Mouse (Mus musculus) heart, embryonic 14.5 days (tissue): ENCODE results near the gene Akap8l. TPM values are rescaled to one million over a fixed set of nuclear protein-coding genes. Genes with fewer than 3 reads are reported as not detected.

ENCODE experiments used
- ATAC-seq: fragments of 200-750 bp; cut with Nextera tagmentation; 2 replicates; pipeline ENCODE4 v1.8.0; 2017; ENCODE audit warnings: low read depth, moderate TSS enrichment; ENCODE audit not compliant: insufficient number of reproducible peaks, insufficient read depth, low FRiP score
- H3K27ac ChIP-seq, 2 experiments: fragments of 200-500 bp in 1 of 2; fragments of 300-500 bp in 1 of 2; sonication (generic) in 1 of 2; replicated peaks in 1 of 2; 2 replicates each; pipeline ENCODE4 v1.5.1; 2012 to 2014; ENCODE audit warnings: low read depth in 2 of 2, low read length in 2 of 2, control low read depth in 1 of 2, mild to moderate bottlenecking in 1 of 2, mixed read lengths in 1 of 2; ENCODE audit not compliant: control insufficient read depth in 1 of 2, insufficient read depth in 1 of 2
- H3K27me3 ChIP-seq: fragments of 300-500 bp; sonication (generic); 2 replicates; pipeline ENCODE4 v1.6.1; 2014; ENCODE audit warnings: mild to moderate bottlenecking, low read length, control low read depth; ENCODE audit not compliant: control insufficient read depth, insufficient read depth
- H3K36me3 ChIP-seq: fragments of 300-500 bp; sonication (generic); 2 replicates; pipeline ENCODE4 v1.6.1; 2014; ENCODE audit warnings: mild to moderate bottlenecking, control low read depth, low read length, mixed read lengths; ENCODE audit not compliant: control insufficient read depth, insufficient read depth
- H3K4me1 ChIP-seq, 2 experiments: fragments of 200-500 bp in 1 of 2; fragments of 300-500 bp in 1 of 2; sonication (generic) in 1 of 2; 2 replicates each; pipeline ENCODE4 v1.6.1; 2012 to 2014; ENCODE audit warnings: low read length in 2 of 2, control low read depth in 1 of 2, mixed read lengths in 1 of 2; ENCODE audit not compliant: control insufficient read depth in 2 of 2, insufficient read depth in 2 of 2
- H3K4me2 ChIP-seq: fragments of 300-500 bp; sonication (generic); 2 replicates; pipeline ENCODE4 v1.6.1; 2014; ENCODE audit warnings: mild to moderate bottlenecking, low read length
- H3K4me3 ChIP-seq, 2 experiments: fragments of 200-500 bp in 1 of 2; fragments of 300-500 bp in 1 of 2; sonication (generic) in 1 of 2; 2 replicates each; pipeline ENCODE4 v1.5.1; 2012 to 2014; ENCODE audit warnings: low read length in 2 of 2, mild to moderate bottlenecking in 2 of 2, control low read depth in 1 of 2, low read depth in 1 of 2, moderate library complexity in 1 of 2; ENCODE audit not compliant: control insufficient read depth in 1 of 2, insufficient read depth in 1 of 2
- H3K9ac ChIP-seq: fragments of 300-500 bp; sonication (generic); 2 replicates; pipeline ENCODE4 v1.6.1; 2014; ENCODE audit warnings: mild to moderate bottlenecking, low read length
- H3K9me3 ChIP-seq: fragments of 300-500 bp; sonication (generic); 2 replicates; pipeline ENCODE4 v1.6.1; 2016; ENCODE audit warnings: low read length, control low read depth; ENCODE audit not compliant: control insufficient read depth
- WGBS: fragments of 180-500 bp; shearing (Covaris S2); extraction: QIAGEN DNeasy Blood & Tissue Kit; methylation state at CpG from one replicate; pipeline ENCODE4 v1.1.7; 2014; 5-methylcytosine and 5-hydroxymethylcytosine counted together
- polyA plus RNA-seq: library from polyadenylated mRNA; unstranded; fragments of >200 nt; fragmentation: Nextera tagmentation; extraction: Ambion mirVana; gene quantifications from 2 replicates; pipeline ENCODE4 v1.2.1, GENCODE M21; 2014

Gene Akap8l
- polyA plus RNA-seq, 1 experiment from 2014 or later = 84.1 TPM

DNA sequence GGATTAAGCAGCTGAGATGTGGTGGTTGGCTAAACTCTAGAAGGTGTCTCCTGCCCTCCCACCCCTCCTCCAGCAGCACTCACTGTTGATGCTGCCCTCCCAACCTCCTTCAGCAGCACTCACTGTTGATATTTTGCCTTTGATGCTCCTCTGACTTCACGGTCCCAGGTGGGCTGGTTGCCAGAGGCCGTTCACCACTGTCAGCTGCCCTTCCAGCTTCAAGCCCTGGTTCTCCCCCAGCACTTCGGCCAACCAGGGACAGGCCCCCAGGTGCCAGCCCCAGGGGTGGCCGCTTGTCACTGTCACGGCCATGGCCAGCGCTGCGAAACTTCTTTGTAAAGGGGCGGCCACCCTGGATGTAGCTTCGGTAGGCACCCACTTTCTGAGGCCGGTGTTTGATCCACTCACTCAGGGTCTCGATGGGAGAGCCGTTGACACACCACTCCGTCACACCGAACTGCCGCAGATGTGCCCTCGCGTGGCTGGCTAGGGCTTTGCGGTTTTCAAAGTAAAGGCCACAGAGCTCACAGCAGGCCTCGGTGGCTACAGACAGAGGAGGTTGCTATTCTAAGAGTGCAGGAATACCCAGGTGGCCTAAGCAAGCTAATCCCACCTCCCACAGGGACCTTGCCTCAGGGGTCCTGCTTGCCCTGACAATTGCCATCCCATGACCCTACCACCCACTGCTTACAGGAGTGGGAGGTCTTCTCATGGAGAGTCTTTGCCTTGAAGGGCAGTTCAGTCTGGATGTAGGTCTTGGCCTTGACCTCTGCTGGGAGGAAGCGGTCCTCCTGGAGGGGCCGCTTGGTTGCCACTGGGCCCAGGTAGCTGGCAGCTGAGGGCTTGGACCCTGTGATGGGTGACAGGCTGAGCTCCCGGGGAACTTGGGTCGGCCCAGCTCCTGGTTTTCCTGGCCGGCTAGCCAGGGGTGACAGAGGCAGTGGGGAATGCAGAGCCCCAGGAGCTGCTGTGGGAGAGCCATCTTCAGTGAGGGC is 6.7 kb upstream of the Akap8l start:
- 82% methylated on average over 24 of the region's 24 CpGs for WGBS
- H3K4me2 ChIP-seq = no peak overlapping the region
- H3K9me3 ChIP-seq = no peaks in the 10 kb centered on the region
- H3K27ac ChIP-seq = no peak overlapping the region
- no peaks in the 10 kb centered on the region for H3K27me3 ChIP-seq
- peaks cover 87% of the 10 kb centered on the region for H3K36me3 ChIP-seq
- ATAC-seq = no peak
- no peak overlapping the region for H3K4me3 ChIP-seq
- H3K4me1 ChIP-seq = no peaks in the 10 kb centered on the region
- no peak overlapping the region for H3K9ac ChIP-seq

DNA sequence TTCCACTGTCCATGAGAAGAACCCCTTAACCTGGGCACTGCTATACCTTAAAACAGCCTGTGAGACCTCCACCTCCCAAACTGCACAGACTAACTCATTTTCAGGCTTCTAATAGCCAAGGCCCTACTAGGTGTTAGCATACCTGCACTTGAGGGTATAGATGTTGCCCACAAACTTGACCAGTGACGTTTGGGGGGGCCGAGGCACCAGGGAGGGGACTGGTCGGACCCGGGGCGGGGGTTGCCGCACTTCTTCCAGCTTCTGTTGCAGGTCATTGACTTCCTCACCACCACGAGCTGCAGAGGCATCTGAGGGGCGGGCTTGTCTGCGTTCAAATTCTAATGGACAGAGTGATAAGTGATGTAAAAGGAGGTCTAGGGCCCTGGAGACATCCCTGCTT is 5.9 kb upstream of the Akap8l start:
- ATAC-seq = no peak
- WGBS = 85% methylated on average over 9 of the region's 9 CpGs

GRCm38 (mm10) chr17:32355031-32355430 is 4.6 kb upstream of the Akap8l start:
- WGBS = 88% methylated on average over 6 of the region's 6 CpGs
- no peak overlapping the region for H3K4me2 ChIP-seq
- no peak overlapping the region for H3K4me3 ChIP-seq
- no peaks in the 10 kb centered on the region for H3K9me3 ChIP-seq
- ATAC-seq = no peak
- H3K4me1 ChIP-seq = 0 out of 4 replicates have a peak, but pooled peaks cover 0 to 4% of the 10 kb centered on the region in 2 experiments
- peaks cover 67% of the 10 kb centered on the region for H3K36me3 ChIP-seq
- H3K9ac ChIP-seq = no peak overlapping the region
- H3K27ac ChIP-seq = no peak overlapping the region
- no peaks in the 10 kb centered on the region for H3K27me3 ChIP-seq

More for the DNA sequence above, 5.9 kb upstream of the Akap8l start:
- Histone ChIP-seq H3K36me3 (peaks cover 79% of the 10 kb centered on the region), H3K9me3 (no peaks in the 10 kb centered on the region), H3K4me2 (no peak overlapping the region), H3K4me1 (0 out of 4 replicates have a peak, but pooled peaks cover 0 to under 1% of the 10 kb centered on the region in 2 experiments), H3K4me3 (no peak overlapping the region), H3K27me3 (no peaks in the 10 kb centered on the region), H3K27ac (no peak overlapping the region), H3K9ac (no peak overlapping the region)

DNA sequence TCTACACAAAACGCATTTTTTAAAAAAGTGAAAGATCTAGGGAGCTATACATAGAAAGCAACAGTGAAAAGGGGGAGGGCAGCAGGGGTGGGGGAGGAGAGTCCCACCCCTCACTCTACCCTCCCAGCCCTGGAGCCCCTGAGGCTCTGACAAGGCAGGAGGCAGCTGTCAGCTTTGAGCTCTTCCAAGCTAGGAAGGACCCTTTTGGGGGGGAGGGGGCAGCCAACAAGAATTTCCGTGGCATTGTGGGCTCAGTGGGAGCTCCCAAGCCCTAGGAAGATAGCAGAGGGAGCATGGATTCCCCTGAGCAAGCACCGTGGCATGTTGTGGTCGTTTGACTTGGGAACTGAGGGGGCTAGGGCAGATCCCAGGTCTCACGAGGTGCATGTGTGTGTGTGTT is 3.8 kb upstream of the Akap8l start:
- Histone ChIP-seq H3K9ac (no peak overlapping the region), H3K9me3 (no peaks in the 10 kb centered on the region), H3K27me3 (no peaks in the 10 kb centered on the region), H3K4me1 (peaks cover 0 to 7% of the 10 kb centered on the region in 2 experiments; a peak in 1 of 4 replicates), H3K36me3 (peaks cover 59% of the 10 kb centered on the region), H3K4me2 (no peak overlapping the region), H3K27ac (peak overlapping the region in 1 of 2 experiments; percentile 35; a peak in 1 of 4 replicates), H3K4me3 (no peak overlapping the region)
- ATAC-seq = no peak
- 55% methylated on average over 5 of the region's 5 CpGs for WGBS

GRCm38 (mm10) chr17:32353696-32354095 is 3.3 kb upstream of the Akap8l start:
- peaks cover 53% of the 10 kb centered on the region for H3K36me3 ChIP-seq
- no peaks in the 10 kb centered on the region for H3K27me3 ChIP-seq
- peaks cover 0 to 12% of the 10 kb centered on the region in 2 experiments; a peak in 2 of 4 replicates for H3K4me1 ChIP-seq
- H3K9me3 ChIP-seq = no peaks in the 10 kb centered on the region
- no peak overlapping the region for H3K4me3 ChIP-seq
- no peak overlapping the region for H3K9ac ChIP-seq
- 0 out of 4 replicates have a peak overlapping the region, but pooled peaks of 1 of the 2 experiments have one; percentile 10 for H3K27ac ChIP-seq
- no peak for ATAC-seq
- 57% methylated on average over 4 of the region's 4 CpGs for WGBS
- no peak overlapping the region for H3K4me2 ChIP-seq

DNA sequence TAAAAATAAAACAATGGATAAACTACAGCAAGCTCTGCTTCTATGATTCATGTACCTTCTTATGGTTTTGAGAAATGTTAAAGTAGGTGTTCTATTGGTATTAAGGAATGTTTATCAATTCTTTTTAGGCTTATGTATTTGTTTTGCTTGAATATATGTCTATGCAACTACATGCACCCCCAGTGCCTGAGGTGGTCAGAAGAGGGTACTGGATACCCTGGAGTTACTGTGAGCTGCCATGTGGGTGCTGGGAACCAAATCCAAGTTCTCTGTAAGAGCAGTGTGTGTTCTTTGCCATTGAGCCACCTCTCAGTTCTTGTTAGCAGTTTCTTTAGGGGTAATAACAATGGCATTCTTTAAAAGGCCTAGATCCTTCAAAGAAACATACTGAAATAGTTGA is 1.3 kb upstream of the Akap8l start:
- ATAC-seq = no peak
- H3K27ac ChIP-seq = no peak overlapping the region

DNA sequence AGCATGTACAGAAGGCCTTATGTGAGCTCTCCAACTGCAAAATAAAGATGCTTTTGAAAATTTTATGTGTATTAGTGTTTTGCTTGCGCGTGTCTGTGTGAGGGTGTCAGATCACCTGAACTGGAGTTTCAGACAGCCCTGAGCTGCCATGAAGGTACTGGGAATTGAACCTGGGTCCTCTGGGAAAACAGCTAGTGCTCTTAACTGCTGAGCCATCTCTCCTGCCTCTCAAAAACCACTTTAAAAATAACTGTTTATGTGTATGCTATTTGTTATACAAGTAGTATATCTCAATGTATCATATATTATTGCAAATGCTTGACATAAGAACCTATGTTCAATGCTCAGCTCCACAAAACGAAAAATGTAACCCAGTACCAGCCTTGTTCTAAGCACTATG is 862 bp upstream of the Akap8l start:
- no peaks in the 10 kb centered on the region for H3K27me3 ChIP-seq

More for the DNA sequence above, 1.3 kb upstream of the Akap8l start:
- Histone ChIP-seq H3K27me3 (no peaks in the 10 kb centered on the region), H3K9me3 (no peaks in the 10 kb centered on the region), H3K4me3 (no peak overlapping the region), H3K4me1 (peaks cover 0 to 16% of the 10 kb centered on the region in 2 experiments; a peak in 2 of 4 replicates), H3K36me3 (peaks cover 34% of the 10 kb centered on the region), H3K9ac (no peak overlapping the region), H3K4me2 (no peak overlapping the region)

More for the DNA sequence above, 862 bp upstream of the Akap8l start:
- Histone ChIP-seq H3K9me3 (no peaks in the 10 kb centered on the region), H3K27ac (no peak overlapping the region), H3K36me3 (peaks cover 29% of the 10 kb centered on the region), H3K4me3 (peak overlapping the region in 1 of 2 experiments; percentile 66; a peak in 2 of 4 replicates), H3K4me2 (peak overlapping the region; percentile 74), H3K4me1 (peaks cover 0 to 16% of the 10 kb centered on the region in 2 experiments; a peak in 2 of 4 replicates), H3K9ac (peak overlapping the region; percentile 66)
- 72% methylated on average over 3 of the region's 3 CpGs for WGBS
- no peak for ATAC-seq
